Comparison of ENCODE assay signal across 15 mouse cellular contexts in the genomic region with DNA sequence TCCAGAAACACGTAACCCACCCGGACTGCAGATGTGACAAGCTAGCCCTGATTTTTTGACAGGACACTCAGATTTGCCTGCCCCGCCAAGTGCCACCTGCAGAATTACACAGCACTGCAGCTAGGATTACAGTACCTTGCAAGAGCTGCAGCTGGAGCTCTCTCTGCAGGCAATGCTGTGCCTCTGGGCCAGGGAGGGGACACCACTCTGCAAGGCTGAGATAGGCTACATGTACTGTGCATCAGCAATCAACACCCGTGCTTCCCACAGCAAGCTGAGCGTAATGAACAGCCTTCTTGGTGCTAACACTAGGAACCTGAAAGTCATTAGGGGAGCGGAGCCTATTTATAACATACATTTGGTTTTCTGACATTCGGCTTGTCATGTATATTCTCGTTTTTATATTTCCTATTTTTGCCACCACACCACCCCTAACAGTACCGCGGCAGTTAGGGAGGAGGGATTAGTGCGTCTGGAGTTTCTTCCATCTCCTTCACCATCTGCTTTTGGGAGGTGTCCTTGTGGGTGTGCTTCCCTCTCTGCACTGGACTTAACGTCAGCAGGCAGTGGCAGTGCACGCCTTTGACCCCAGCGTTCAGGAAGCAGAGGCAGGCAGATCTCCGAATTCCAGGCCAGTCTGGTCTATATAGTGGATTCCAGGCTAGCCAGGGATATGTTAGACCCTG. TPM values are rescaled to one million over a fixed set of nuclear protein-coding genes. Genes with fewer than 3 reads are reported as not detected.
DNase-seq lines count a peak whose midpoint lies in the region; ATAC-seq and TF ChIP-seq lines count a peak whose summit lies in the region.
"Had no signal": no experiment of that assay in that cellular context is flagged by ENCODE, and none has a peak within 500 bp of the region (broad histone marks: within the 10 kb centered on the region; RNA-seq: fewer than 3 reads in every experiment).

No protein-coding gene starts in this region.

- no peak overlapping the region for H3K4me2 ChIP-seq in liver, embryonic 16.5 days (ENCODE audit: low read depth, low read length)
- H3K4me2 ChIP-seq: forebrain, embryonic 12.5 days had no signal

- H3K27me3 ChIP-seq in erythroblast, embryonic 14.5 days (ENCODE audit: control insufficient read depth) = no peaks in the 10 kb centered on the region
- H3K27me3 ChIP-seq in liver, embryonic 16.5 days (ENCODE audit: control insufficient read depth, insufficient read depth, low read depth, low read length) = no peaks in the 10 kb centered on the region
- H3K27me3 ChIP-seq in thymus, adult 2 months (ENCODE audit: control insufficient read depth, insufficient read depth, low read length) = no peaks in the 10 kb centered on the region
- H3K27me3 ChIP-seq: forebrain, embryonic 12.5 days; megakaryocyte, embryonic 14.5 days had no signal

- peaks cover 17% of the 10 kb centered on the region for H3K9me3 ChIP-seq in erythroblast, embryonic 14.5 days (ENCODE audit: control insufficient read depth, low read length)
- H3K9me3 ChIP-seq in liver, embryonic 16.5 days (replicated peaks; ENCODE audit: control insufficient read depth, low read length) = no peaks in the 10 kb centered on the region
- H3K9me3 ChIP-seq: forebrain, embryonic 12.5 days; hindbrain, embryonic 10.5 days; megakaryocyte, embryonic 14.5 days had no signal

- peak overlapping the region; percentile 30 for H3K4me3 ChIP-seq in erythroblast, embryonic 14.5 days (replicated peaks)
- H3K4me3 ChIP-seq in liver, embryonic 16.5 days (ENCODE audit: low read depth, low read length) = no peak overlapping the region
- no peak overlapping the region for H3K4me3 ChIP-seq in thymus, adult 2 months (ENCODE audit: control insufficient read depth, insufficient read depth, low read length)
- H3K4me3 ChIP-seq: forebrain, embryonic 12.5 days; hindbrain, embryonic 10.5 days; megakaryocyte, embryonic 14.5 days had no signal

- TF ChIP-seq CTCF in thymus, adult 2 months (IDR thresholded peaks at IDR 0.05; ENCODE audit: borderline replicate concordance, control insufficient read depth, extremely low read depth, insufficient read depth, low read length, poor library complexity) = no peak

- DNase-seq in spleen, adult 12 weeks (ENCODE audit: low spot score) = peak; percentile 50
- DNase-seq in spleen, adult 18-20 months = no peak
- DNase-seq in urinary bladder, postnatal 25 days (ENCODE audit: low spot score) = no peak
- no peak for DNase-seq in thymus, adult 2 months
- no peak for DNase-seq in thymus, postnatal 36 days
- DNase-seq: adrenal gland, postnatal 36 days; cerebellum, adult 11 months; right cerebral cortex, adult 18-20 months had no signal

- H3K27ac ChIP-seq in liver, embryonic 16.5 days (ENCODE audit: low read length) = peak overlapping the region; percentile 2; the same call in 1 of the 2 replicates
- no peak overlapping the region for H3K27ac ChIP-seq in thymus, adult 2 months (ENCODE audit: control insufficient read depth, insufficient read depth, low read length)
- H3K27ac ChIP-seq: forebrain, embryonic 12.5 days; hindbrain, embryonic 10.5 days had no signal

- H3K9ac ChIP-seq in liver, embryonic 16.5 days (ENCODE audit: low read depth, low read length) = no peak overlapping the region
- H3K9ac ChIP-seq: forebrain, embryonic 12.5 days had no signal

- ATAC-seq in liver, embryonic 16.5 days (ENCODE audit: low read depth) = peak; percentile 96
- ATAC-seq: inflammation-experienced regulatory T-cells, adult 6 months; lung, postnatal 0 days had no signal

- 55% methylated on average over 15 of the region's 15 CpGs for WGBS in liver, embryonic 16.5 days (ENCODE audit: insufficient replicate concordance)
- WGBS in thymus, adult 2 months = 96% methylated on average over 15 of the region's 15 CpGs

- no peak for TF ChIP-seq POLR2A in thymus, adult 2 months (IDR thresholded peaks at IDR 0.05; ENCODE audit: control insufficient read depth, extremely low read depth, insufficient read depth, low read length, poor library complexity)

- H3K4me1 ChIP-seq in erythroblast, embryonic 14.5 days (ENCODE audit: control insufficient read depth) = peaks cover 46% of the 10 kb centered on the region
- peaks cover 6% of the 10 kb centered on the region for H3K4me1 ChIP-seq in liver, embryonic 16.5 days (ENCODE audit: control insufficient read depth, low read depth, low read length)
- peaks cover 10% of the 10 kb centered on the region for H3K4me1 ChIP-seq in thymus, adult 2 months (replicated peaks; ENCODE audit: control insufficient read depth, insufficient read depth, low read length)
- H3K4me1 ChIP-seq: forebrain, embryonic 12.5 days; hindbrain, embryonic 10.5 days had no signal

- peaks cover 85% of the 10 kb centered on the region for H3K36me3 ChIP-seq in erythroblast, embryonic 14.5 days (ENCODE audit: control insufficient read depth)
- peaks cover 13% of the 10 kb centered on the region for H3K36me3 ChIP-seq in liver, embryonic 16.5 days (ENCODE audit: control insufficient read depth, insufficient read depth)
- peaks cover 22% of the 10 kb centered on the region for H3K36me3 ChIP-seq in thymus, adult 2 months (ENCODE audit: control insufficient read depth, insufficient read depth, low read length)

RNA-seq across cellular contexts. Expression of a gene that starts 46.7 kb away (rescaled TPM):
- 25.9 and 28.1 TPM in 2 replicates for polyA plus RNA-seq in erythroblast, embryonic 14.5 days (2012)
- 196 and 234 TPM in 2 replicates for polyA plus RNA-seq in liver, embryonic 16.5 days (2015; fragmentation: Nextera tagmentation; extraction: Ambion mirVana)
- polyA plus RNA-seq in thymus, adult 2 months (2012; rRNA removed) = 10.6 and 13.6 TPM in 2 replicates
